Mouse (Mus musculus) heart, postnatal 0 days (tissue): ENCODE data around the gene Abca5.

Experiments
- CTCF ChIP-seq: IDR thresholded peaks from 2 replicates; pipeline ENCODE4 v1.5.1; 2016; ENCODE audit warnings: antibody characterized with exemption, control low read depth, low read depth
- EP300 ChIP-seq: IDR thresholded peaks from 2 replicates; pipeline ENCODE4 v1.6.1; 2016; ENCODE audit warnings: antibody characterized with exemption, low read depth

- TF ChIP-seq CTCF = no peak
- TF ChIP-seq EP300 = no peak
Observed at GRCm38 (mm10) chr11:110374036-110374435, 36.5 kb upstream of the Abca5 start.
